Mouse (Mus musculus): ENCODE data around the gene Cp.
"Not testable (repeated sequence)": the region's sequence is repeated elsewhere in the genome, so short reads cannot be mapped to it uniquely, and the experiment has no call there.

Gene Cp

GRCm38 (mm10) chr3:20005611-20006010 is 48.8 kb downstream of the Cp start:
- DNase-seq (ENCODE audit: low read depth, low spot score), result no peak

GRCm38 (mm10) chr3:20007275-20007674 is 50.4 kb downstream of the Cp start:
- no peak for DNase-seq (ENCODE audit: low read depth, low spot score)

- no peak for DNase-seq (ENCODE audit: low read depth, low spot score)
Observed at GRCm38 (mm10) chr3:20007759-20008158, 50.9 kb downstream of the Cp start.

DNA sequence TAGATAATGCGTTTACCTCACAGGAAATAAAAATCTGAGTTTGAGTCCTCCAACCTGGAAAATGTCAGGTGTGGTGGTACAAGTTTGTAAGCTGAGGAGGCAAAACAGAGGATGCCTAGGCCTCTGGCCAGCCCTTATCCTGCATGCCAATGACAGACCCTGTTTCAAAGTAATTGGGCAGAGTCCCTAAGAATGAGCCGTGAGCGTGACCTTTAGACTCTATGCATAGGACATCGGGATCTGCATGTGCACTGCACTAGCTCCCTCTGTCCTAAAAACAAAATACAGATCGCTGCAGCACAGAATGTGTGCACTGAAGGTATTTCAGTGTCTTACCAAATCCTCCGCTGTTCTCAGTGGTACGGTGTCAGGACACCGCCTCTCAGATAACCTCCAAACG is 53.6 kb downstream of the Cp start:
- DNase-seq (ENCODE audit: low read depth, low spot score), result no peak

- DNase-seq (ENCODE audit: low read depth, low spot score), result not testable (repeated sequence)
Observed at GRCm38 (mm10) chr3:20010905-20011304, 54.1 kb downstream of the Cp start.

- DNase-seq (ENCODE audit: low read depth, low spot score), result no peak
Observed at GRCm38 (mm10) chr3:20014454-20014853, 57.6 kb downstream of the Cp start.

DNA sequence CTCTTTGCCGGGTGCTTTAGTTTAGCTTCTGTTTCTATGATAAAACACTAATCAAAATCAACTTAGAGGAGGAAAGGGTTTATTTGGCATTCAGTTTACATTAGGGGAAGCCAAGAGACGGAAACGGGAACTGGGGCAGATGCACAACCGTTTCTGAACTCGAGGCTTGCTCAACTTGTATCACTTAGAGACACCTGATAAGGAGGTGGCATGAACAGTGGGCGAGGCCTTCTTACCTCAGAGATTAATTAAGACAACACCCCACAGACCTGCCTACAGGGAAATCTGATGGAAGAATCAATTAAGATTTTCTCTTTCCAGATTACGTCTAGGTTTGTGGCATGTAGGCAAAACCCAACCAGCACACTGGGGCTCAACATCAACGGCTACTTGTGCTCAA is 61.2 kb downstream of the Cp start:
- no peak for DNase-seq (ENCODE audit: low read depth, low spot score)

DNA sequence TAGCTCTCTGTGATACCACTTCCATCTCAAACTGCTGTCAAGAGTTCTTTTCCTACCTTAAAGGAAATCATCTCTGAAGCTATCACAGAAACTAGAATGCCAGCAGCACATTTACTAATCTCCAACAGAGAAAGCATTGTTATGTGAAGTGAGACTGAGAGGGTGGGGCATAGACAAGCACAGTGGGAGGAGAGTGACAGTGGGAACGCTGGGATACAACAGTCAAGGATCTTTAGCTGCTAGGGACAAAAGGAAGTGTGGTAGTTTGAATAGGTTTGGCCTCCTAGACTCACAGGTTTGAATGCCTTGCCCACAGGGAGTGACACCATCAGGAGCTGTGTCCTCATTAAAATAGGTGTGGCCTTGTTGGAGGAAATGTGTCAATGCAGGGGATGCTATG is 67.0 kb downstream of the Cp start:
- DNase-seq (ENCODE audit: low read depth, low spot score), result peak; percentile 75

GRCm38 (mm10) chr3:20026481-20026880 is 69.6 kb downstream of the Cp start:
- DNase-seq (ENCODE audit: low read depth, low spot score), result no peak

- no peak for DNase-seq (ENCODE audit: low read depth, low spot score)
Observed at GRCm38 (mm10) chr3:20026996-20027689, 70.3 kb downstream of the Cp start.

DNA sequence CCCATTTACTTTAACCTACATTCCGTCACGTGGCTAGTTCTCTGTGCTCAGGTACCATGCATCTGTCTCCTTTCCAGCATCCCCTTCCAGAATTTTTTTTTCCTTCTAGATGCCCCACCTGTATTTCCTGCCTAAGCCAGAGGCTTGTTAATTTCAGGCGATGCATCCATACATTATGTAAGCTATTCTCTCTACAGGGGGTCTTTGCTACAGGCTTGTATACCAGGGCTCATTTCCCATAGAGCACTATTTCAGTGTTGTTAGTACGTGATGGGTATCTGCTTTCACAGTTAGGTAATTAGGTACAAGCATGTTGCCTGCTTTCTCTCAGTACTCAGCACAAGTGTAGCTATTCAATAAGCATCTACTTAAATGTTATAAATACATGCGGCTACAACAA is 70.9 kb downstream of the Cp start:
- no peak for DNase-seq (ENCODE audit: low read depth, low spot score)

GRCm38 (mm10) chr3:20028640-20029039 is 71.8 kb downstream of the Cp start:
- DNase-seq (ENCODE audit: low read depth, low spot score), result no peak

DNA sequence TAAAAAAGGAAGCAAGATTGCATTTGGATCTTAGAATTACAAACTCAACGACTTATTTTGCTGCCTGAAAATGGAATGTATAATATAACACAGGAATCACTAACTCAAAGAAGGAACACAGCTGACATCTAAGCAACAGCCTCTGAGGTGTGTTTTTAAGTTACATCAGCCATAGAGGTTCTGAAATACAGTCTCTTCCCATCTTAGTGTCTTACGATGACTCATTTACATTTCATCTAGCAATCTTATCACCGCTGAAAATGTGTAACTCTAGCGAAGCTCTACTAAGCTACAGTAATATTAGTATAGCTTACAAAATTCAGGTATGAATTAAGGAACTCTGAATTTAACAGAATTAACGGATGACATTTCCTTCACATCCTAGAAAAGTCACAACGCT is 74.0 kb downstream of the Cp start:
- DNase-seq (ENCODE audit: low read depth, low spot score), result no peak

DNA sequence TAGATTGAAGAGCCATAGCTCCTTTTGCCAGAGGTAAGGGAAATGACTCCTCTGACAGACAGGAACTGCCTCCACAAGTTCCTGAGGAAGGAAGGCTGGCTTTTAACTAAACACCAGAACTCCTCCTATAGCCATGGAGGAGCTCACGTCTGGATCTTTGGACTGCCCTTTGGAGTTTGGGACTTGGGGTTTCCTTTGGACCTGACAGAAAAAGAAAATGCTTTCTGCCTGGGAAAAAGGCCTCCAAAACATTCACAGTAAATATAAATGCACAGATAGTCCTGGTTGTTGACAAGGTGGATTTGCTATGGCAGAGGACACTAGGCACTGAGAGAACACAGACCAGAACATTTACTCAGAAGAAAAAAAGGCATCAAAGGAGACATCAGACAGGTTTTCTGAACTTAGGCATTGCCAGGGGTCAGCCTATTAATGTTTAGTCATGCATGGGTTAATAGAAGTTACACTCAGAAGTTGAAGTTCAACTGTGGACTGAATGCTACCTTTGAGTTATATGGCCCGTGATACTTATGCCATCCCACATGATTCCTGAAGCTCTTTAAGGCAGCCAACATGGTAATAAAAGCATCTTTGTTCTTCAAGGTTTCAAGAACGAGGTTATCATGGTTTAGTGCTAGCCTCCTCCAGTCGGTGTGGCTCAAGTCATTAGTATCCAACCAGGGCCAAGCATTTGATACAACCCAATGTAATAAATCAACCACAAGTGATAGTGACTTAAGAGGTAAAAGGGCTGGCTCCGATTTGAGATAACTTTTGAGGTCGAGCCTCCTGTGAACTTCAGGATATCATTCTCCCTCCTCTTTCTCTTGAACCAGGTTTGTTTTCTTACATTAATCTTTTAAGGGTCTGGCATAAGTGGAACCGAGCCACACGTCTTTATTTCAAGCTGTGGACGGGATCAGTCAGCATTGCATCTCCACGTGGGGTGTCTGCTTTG is 77.2 kb downstream of the Cp start:
- no peak for DNase-seq (ENCODE audit: low read depth, low spot score)

DNA sequence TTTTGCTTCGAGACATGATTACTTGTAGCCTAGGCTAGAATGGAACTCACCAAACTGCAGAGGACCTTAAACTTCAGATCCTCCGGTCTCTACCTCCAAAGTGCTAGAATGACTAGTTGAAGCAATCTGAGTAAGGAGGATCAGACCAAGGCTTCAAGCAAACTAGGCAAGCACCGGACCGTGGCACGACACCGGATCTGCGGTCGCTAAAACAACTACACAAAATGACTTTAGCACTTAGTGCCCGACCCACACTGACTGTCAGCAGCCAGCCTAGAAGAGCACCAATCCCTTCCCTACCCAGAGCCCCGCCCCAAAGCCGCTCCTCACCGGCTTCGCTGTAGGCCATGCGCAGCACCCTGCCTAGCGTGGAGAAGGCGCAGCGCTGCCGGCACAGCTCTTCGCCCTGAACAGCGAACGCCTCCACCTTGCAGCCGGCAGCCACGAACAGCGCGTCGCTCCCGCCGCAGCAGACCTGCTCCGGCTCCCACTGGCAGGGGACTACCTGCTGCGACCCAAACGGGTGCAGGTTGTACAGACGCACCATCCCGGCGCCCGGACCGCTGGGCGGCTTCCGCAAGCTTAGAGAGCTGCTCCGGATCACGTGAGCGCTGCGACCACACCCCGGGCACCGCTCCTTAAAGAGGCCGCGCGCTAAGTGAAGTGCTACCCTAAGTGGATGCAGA is 78.0 kb downstream of the Cp start, which contains the start of gene Hps3:
Gene Hps3, minus strand, starts transcription at position 597 of the 686 bp plus-strand sequence.
- peak; percentile 75 for DNase-seq (ENCODE audit: low read depth, low spot score)

- no peak for DNase-seq (ENCODE audit: low read depth, low spot score)
Observed at GRCm38 (mm10) chr3:20036069-20036468, 79.2 kb downstream of the Cp start.

DNA sequence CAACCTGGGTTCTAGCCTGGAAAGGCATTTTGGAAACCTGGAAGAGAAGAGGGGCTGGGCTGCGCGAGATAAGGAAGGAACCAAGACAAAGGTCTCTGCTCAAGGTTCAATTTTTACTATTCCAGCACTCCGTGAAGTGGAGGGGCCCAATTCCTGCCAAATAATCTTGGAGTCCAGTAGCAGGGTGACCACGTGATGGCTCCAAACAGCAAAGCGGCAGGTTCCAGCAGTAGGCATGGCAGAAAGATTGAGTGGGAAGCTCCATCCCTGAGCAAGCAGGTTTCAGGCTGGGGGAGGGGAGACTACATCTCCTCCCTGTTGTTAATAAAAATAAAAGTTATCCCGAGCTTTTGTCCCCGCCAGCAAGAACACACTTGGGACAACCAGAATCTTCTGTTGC is 84.6 kb downstream of the Cp start:
- DNase-seq (ENCODE audit: low read depth, low spot score), result not testable (repeated sequence)

- DNase-seq (ENCODE audit: low read depth, low spot score), result not testable (repeated sequence)
Observed at GRCm38 (mm10) chr3:20044736-20045135, 87.9 kb downstream of the Cp start.

- peak; percentile 84 for DNase-seq (ENCODE audit: low read depth, low spot score)
Observed at GRCm38 (mm10) chr3:20057306-20058196, 100.7 kb downstream of the Cp start, which contains the start of gene Hltf. TSS of gene Hltf (plus strand) at chr3:20057811.

DNA sequence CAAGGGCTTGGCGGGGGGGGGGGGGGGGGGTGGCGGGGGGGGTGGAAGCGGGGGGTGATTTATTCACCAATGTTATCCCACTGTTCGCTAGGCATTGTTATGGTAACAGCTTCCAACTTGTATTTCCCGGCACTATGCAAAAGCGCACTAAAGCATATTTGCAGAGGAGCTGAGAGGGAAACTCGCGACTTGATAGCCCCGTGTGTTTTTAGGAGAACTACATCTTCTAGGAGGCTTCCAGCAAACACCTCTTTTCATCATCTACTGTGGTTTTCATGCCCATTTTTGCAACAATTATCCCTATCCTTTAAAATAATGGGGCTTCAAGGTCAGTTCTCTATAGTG is 101.3 kb downstream of the Cp start:
- DNase-seq (ENCODE audit: low read depth, low spot score), result no peak
